In genomic region chr11:32111841-32112240, GRCm38 (mm10) we compare ENCODE assay signal across 20 mouse cellular contexts.
DNase-seq lines count a peak whose midpoint lies in the region; ATAC-seq and TF ChIP-seq lines count a peak whose summit lies in the region.
"Had no signal": no experiment of that assay in that cellular context is flagged by ENCODE, and none has a peak within 500 bp of the region (broad histone marks: within the 10 kb centered on the region; RNA-seq: fewer than 3 reads in every experiment).

No protein-coding gene starts in this region.

- H3K36me3 ChIP-seq in forebrain, embryonic 13.5 days (ENCODE audit: poor library complexity, severe bottlenecking), result no peaks in the 10 kb centered on the region
- H3K36me3 ChIP-seq in limb, embryonic 10.5 days, result no peaks in the 10 kb centered on the region
- H3K36me3 ChIP-seq in midbrain, postnatal 0 days (ENCODE audit: insufficient read depth, low read length), result no peaks in the 10 kb centered on the region
- no peaks in the 10 kb centered on the region for H3K36me3 ChIP-seq in liver, postnatal 0 days (replicated peaks; ENCODE audit: insufficient read depth, low read length)
- H3K36me3 ChIP-seq: heart, embryonic 12.5 days; limb, embryonic 13.5 days had no signal

- no peak overlapping the region for H3K9ac ChIP-seq in forebrain, embryonic 13.5 days
- no peak overlapping the region for H3K9ac ChIP-seq in midbrain, postnatal 0 days (replicated peaks; ENCODE audit: low read length, poor library complexity, severe bottlenecking)
- no peak overlapping the region for H3K9ac ChIP-seq in liver, postnatal 0 days (replicated peaks)
- H3K9ac ChIP-seq: heart, embryonic 12.5 days; limb, embryonic 13.5 days; liver, embryonic 14.5 days had no signal

- WGBS in forebrain, embryonic 13.5 days, result 47% methylated on average over 3 of the region's 3 CpGs
- 67% methylated on average over 3 of the region's 3 CpGs for WGBS in limb, embryonic 10.5 days
- WGBS in midbrain, postnatal 0 days, result 56% methylated on average over 3 of the region's 3 CpGs
- whole genome bisulfite sequencing in liver, postnatal 0 days (ENCODE audit: insufficient replicate concordance), result 72% methylated on average over 3 of the region's 3 CpGs

- TF ChIP-seq CTCF in midbrain, postnatal 0 days (IDR thresholded peaks at IDR 0.05), result no peak
- TF ChIP-seq CTCF in liver, postnatal 0 days (IDR thresholded peaks at IDR 0.05; ENCODE audit: low read depth), result no peak

- H3K9me3 ChIP-seq in forebrain, embryonic 13.5 days (replicated peaks), result 0 out of 2 replicates have a peak, but pooled peaks cover 6% of the 10 kb centered on the region
- H3K9me3 ChIP-seq in limb, embryonic 10.5 days (replicated peaks), result no peaks in the 10 kb centered on the region
- H3K9me3 ChIP-seq in midbrain, postnatal 0 days (ENCODE audit: low read length), result no peaks in the 10 kb centered on the region
- H3K9me3 ChIP-seq in liver, postnatal 0 days (ENCODE audit: low read length), result no peaks in the 10 kb centered on the region

- no peaks in the 10 kb centered on the region for H3K27me3 ChIP-seq in forebrain, embryonic 13.5 days
- no peaks in the 10 kb centered on the region for H3K27me3 ChIP-seq in limb, embryonic 10.5 days (ENCODE audit: low read depth, poor library complexity, severe bottlenecking)
- no peaks in the 10 kb centered on the region for H3K27me3 ChIP-seq in midbrain, postnatal 0 days (ENCODE audit: insufficient read depth, low read length)
- no peaks in the 10 kb centered on the region for H3K27me3 ChIP-seq in liver, postnatal 0 days (ENCODE audit: insufficient read depth, low read length)
- H3K27me3 ChIP-seq: limb, embryonic 13.5 days had no signal

- DNase-seq in heart, adult 11 months, result peak; percentile 64
- no peak for DNase-seq in heart, postnatal 25 days (ENCODE audit: low spot score)
- no peak for DNase-seq in limb, embryonic 10.5 days (ENCODE audit: low spot score)
- DNase-seq in midbrain, postnatal 0 days (ENCODE audit: low spot score), result no peak
- DNase-seq in urinary bladder, adult 18-20 months (ENCODE audit: low spot score in 2 of 2), result no peak
- no peak for DNase-seq in liver, postnatal 0 days
- DNase-seq: adrenal gland, adult 2 months; cerebellum, postnatal 14 days; gastrocnemius, postnatal 25 days; heart, postnatal 36 days; lung, postnatal 10 days; right cerebral cortex, postnatal 14 days; thymus, postnatal 14 days had no signal

- no peak overlapping the region for H3K4me2 ChIP-seq in forebrain, embryonic 13.5 days
- no peak overlapping the region for H3K4me2 ChIP-seq in midbrain, postnatal 0 days (ENCODE audit: low read depth, low read length, poor library complexity, severe bottlenecking)
- H3K4me2 ChIP-seq in liver, postnatal 0 days (ENCODE audit: low read depth, low read length), result no peak overlapping the region
- H3K4me2 ChIP-seq: heart, embryonic 12.5 days; limb, embryonic 13.5 days had no signal

- no peak overlapping the region for H3K4me3 ChIP-seq in forebrain, embryonic 13.5 days
- H3K4me3 ChIP-seq in limb, embryonic 10.5 days, result no peak overlapping the region
- H3K4me3 ChIP-seq in midbrain, postnatal 0 days (ENCODE audit: low read depth, low read length), result no peak overlapping the region
- no peak overlapping the region for H3K4me3 ChIP-seq in liver, postnatal 0 days (ENCODE audit: low read depth, low read length)
- H3K4me3 ChIP-seq: heart, embryonic 12.5 days; limb, embryonic 13.5 days; megakaryocyte, embryonic 14.5 days had no signal

- no peak for ATAC-seq in forebrain, embryonic 13.5 days
- no peak for ATAC-seq in midbrain, postnatal 0 days (ENCODE audit: low FRiP score)
- no peak for ATAC-seq in liver, postnatal 0 days
- ATAC-seq: intestine, embryonic 16.5 days had no signal

- peak overlapping the region; percentile 93 for H3K27ac ChIP-seq in forebrain, embryonic 13.5 days
- H3K27ac ChIP-seq in limb, embryonic 10.5 days, result peak overlapping the region; percentile 78; the same call in 1 of the 2 replicates
- H3K27ac ChIP-seq in midbrain, postnatal 0 days (ENCODE audit: low read depth, low read length), result peak overlapping the region; percentile 88
- H3K27ac ChIP-seq in liver, postnatal 0 days (ENCODE audit: low read depth), result no peak overlapping the region
- H3K27ac ChIP-seq: limb, embryonic 13.5 days; liver, embryonic 14.5 days; stomach, postnatal 0 days had no signal

- intact Hi-C loops in heart, postnatal 25 days (cut with DNase I), result no loop called here

- no peak for TF ChIP-seq EP300 in liver, postnatal 0 days (IDR thresholded peaks at IDR 0.05; ENCODE audit: low read depth)

- peaks cover 44% of the 10 kb centered on the region for H3K4me1 ChIP-seq in forebrain, embryonic 13.5 days
- peaks cover 26% of the 10 kb centered on the region for H3K4me1 ChIP-seq in limb, embryonic 10.5 days
- peaks cover 17% of the 10 kb centered on the region for H3K4me1 ChIP-seq in midbrain, postnatal 0 days (ENCODE audit: insufficient read depth, low read length)
- H3K4me1 ChIP-seq in liver, postnatal 0 days (ENCODE audit: insufficient read depth), result no peaks in the 10 kb centered on the region
- H3K4me1 ChIP-seq: heart, embryonic 12.5 days; megakaryocyte, embryonic 14.5 days had no signal
